Mouse (Mus musculus) gastrocnemius, adult 18-20 months (tissue): ENCODE data around the gene Ank2. TPM values are rescaled to one million over a fixed set of nuclear protein-coding genes. Genes with fewer than 3 reads are reported as not detected.
"Not testable (repeated sequence)": the region's sequence is repeated elsewhere in the genome, so short reads cannot be mapped to it uniquely, and the experiment has no call there.

Source experiments
- DNase-seq: peaks from one replicate; pipeline ENCODE4 v3.0.0; 2021; ENCODE audit warnings: low spot score
- total RNA-seq, 2 experiments: library from RNA; stranded (reverse); gene quantifications; 2 replicates each; pipeline ENCODE4 v1.2.3; 2021

Ank2 gene
- total RNA-seq, 2 experiments from 2014 or later: 91.2 to 119 TPM

- DNase-seq: peak; percentile 31
These were observed 137.3 kb downstream of the Ank2 start for GRCm38 (mm10) chr3:127361846-127362245.

GRCm38 (mm10) chr3:127361384-127361783, 137.8 kb downstream of the Ank2 start:
- peak; percentile 53 for DNase-seq

- DNase-seq: peak; percentile 10
These were observed 143.9 kb downstream of the Ank2 start for GRCm38 (mm10) chr3:127355252-127355651.

- no peak for DNase-seq
These were observed 148.4 kb downstream of the Ank2 start for GRCm38 (mm10) chr3:127350602-127351362.

- DNase-seq: no peak
These were observed 150.2 kb downstream of the Ank2 start for GRCm38 (mm10) chr3:127348926-127349325.

- no peak for DNase-seq
These were observed 153.2 kb downstream of the Ank2 start for GRCm38 (mm10) chr3:127345860-127346459.

GRCm38 (mm10) chr3:127341300-127341699, 157.8 kb downstream of the Ank2 start:
- DNase-seq: no peak

GRCm38 (mm10) chr3:127334876-127335275, 164.3 kb downstream of the Ank2 start:
- DNase-seq: no peak

- DNase-seq: no peak
These were observed 167.6 kb downstream of the Ank2 start for GRCm38 (mm10) chr3:127331562-127331961.

GRCm38 (mm10) chr3:127326355-127326754, 172.8 kb downstream of the Ank2 start:
- DNase-seq: no peak

GRCm38 (mm10) chr3:127322870-127323269, 176.3 kb downstream of the Ank2 start:
- DNase-seq: peak; percentile 63

- DNase-seq: no peak
These were observed 177.5 kb downstream of the Ank2 start for GRCm38 (mm10) chr3:127321645-127322044.

GRCm38 (mm10) chr3:127321031-127321430, 178.1 kb downstream of the Ank2 start:
- not testable (repeated sequence) for DNase-seq

- no peak for DNase-seq
These were observed 178.8 kb downstream of the Ank2 start for GRCm38 (mm10) chr3:127320311-127320710.

- no peak for DNase-seq
These were observed 181.5 kb downstream of the Ank2 start for GRCm38 (mm10) chr3:127317641-127318040.

GRCm38 (mm10) chr3:127316717-127317116, 182.4 kb downstream of the Ank2 start:
- DNase-seq: no peak

GRCm38 (mm10) chr3:127311521-127311920, 187.6 kb downstream of the Ank2 start:
- DNase-seq: no peak

- no peak for DNase-seq
These were observed 189.1 kb downstream of the Ank2 start for GRCm38 (mm10) chr3:127310079-127310478.

- DNase-seq: no peak
These were observed 195.1 kb downstream of the Ank2 start for GRCm38 (mm10) chr3:127303957-127304553.

GRCm38 (mm10) chr3:127303041-127303440, 196.1 kb downstream of the Ank2 start:
- DNase-seq: no peak

- DNase-seq: no peak
These were observed 198.4 kb downstream of the Ank2 start for GRCm38 (mm10) chr3:127300790-127301189.

GRCm38 (mm10) chr3:127295921-127296320, 203.2 kb downstream of the Ank2 start:
- no peak for DNase-seq
